Mouse (Mus musculus) heart, adult 2 months (tissue): ENCODE data around the gene Spata48.

Source experiments
- CTCF ChIP-seq: fragments of 200-600 bp; IDR thresholded peaks from 2 replicates; pipeline ENCODE4 v1.8.1; 2022; ENCODE audit warnings: antibody characterized with exemption, mild to moderate bottlenecking, moderate library complexity
- EP300 ChIP-seq: fragments of 200-500 bp; IDR thresholded peaks from 2 replicates; pipeline ENCODE4 v1.6.1; 2011; ENCODE audit warnings: low read depth, low read length, control low read depth; ENCODE audit not compliant: insufficient read depth
- POLR2A ChIP-seq: fragments of 200-500 bp; IDR thresholded peaks from 2 replicates; pipeline ENCODE4 v1.6.1; 2011; ENCODE audit warnings: mild to moderate bottlenecking, low read depth, low read length, control low read depth; ENCODE audit not compliant: insufficient read depth

DNA sequence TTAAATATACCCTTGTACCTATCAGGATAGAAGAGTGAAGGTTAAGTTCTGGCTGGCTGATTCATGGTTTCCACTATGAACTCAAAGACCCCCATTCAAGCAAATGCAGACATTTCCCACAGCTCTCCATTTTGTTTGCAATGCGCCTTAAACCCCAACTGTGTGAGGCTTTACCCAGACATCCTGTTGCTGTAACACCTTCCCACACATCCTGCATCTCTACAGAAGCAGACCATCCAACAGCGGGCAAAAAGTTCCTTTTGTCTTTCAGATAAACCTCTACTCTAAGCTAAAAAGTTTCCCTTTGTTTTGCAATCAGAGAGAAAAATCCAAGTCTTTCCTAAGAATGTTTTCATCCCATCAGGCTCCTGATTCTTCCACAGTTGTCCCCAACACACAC, 50.2 kb downstream of the Spata48 start:
- TF ChIP-seq CTCF (no peak), POLR2A (no peak), EP300 (no peak)
